9 mouse cellular contexts compared by ENCODE assay signal in the genomic region with DNA sequence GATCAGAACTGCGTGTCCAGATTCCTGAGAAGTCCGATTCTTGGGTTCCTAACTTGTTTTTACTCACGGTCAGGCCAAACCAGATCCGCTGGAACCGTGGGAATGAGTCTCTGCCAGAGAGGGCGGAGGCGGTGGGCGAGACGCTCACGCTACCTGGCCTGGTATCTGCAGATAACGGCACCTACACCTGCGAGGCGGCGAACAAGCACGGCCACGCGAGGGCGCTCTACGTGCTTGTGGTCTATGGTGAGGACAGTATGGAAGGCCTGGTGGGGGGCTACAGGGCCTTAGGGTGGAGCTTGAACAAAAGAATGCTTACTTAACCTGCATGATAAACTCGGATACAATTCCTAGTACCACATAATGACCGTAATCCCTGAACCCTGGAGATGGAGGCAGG. TPM values are rescaled to one million over a fixed set of nuclear protein-coding genes. Genes with fewer than 3 reads are reported as not detected.
DNase-seq lines count a peak whose midpoint lies in the region; ATAC-seq and TF ChIP-seq lines count a peak whose summit lies in the region.
"Had no signal": no experiment of that assay in that cellular context is flagged by ENCODE, and none has a peak within 500 bp of the region (broad histone marks: within the 10 kb centered on the region; RNA-seq: fewer than 3 reads in every experiment).

No protein-coding gene starts in this region.

- H3K4me2 ChIP-seq in forebrain, embryonic 12.5 days, result no peak overlapping the region

- H3K36me3 ChIP-seq in forebrain, embryonic 12.5 days (replicated peaks), result peaks cover 53% of the 10 kb centered on the region

- ATAC-seq in megakaryocyte progenitor cell, adult 5-6 weeks (replicated peaks; ENCODE audit: poor library complexity), result 0 out of 2 replicates have a peak, but pooled peaks have one; percentile 30
- ATAC-seq in forebrain, embryonic 12.5 days (ENCODE audit: low FRiP score), result no peak

- peak; percentile 57; the same call in 1 of the 2 replicates for TF ChIP-seq CTCF in bone marrow, adult 2 months (IDR thresholded peaks at IDR 0.05; ENCODE audit: control insufficient read depth, insufficient read depth, low read length)

- intact Hi-C loops in heart, postnatal 14 days (cut with DNase I), result no loop called here

- H3K9ac ChIP-seq in forebrain, embryonic 12.5 days, result no peak overlapping the region

- peaks cover 33% of the 10 kb centered on the region for H3K27me3 ChIP-seq in forebrain, embryonic 12.5 days

- no peak for TF ChIP-seq POLR2A in bone marrow, adult 2 months (IDR thresholded peaks at IDR 0.05; ENCODE audit: borderline replicate concordance, control insufficient read depth, low read depth, low read length)

- no peaks in the 10 kb centered on the region for H3K4me1 ChIP-seq in bone marrow, adult 2 months (ENCODE audit: control insufficient read depth, insufficient read depth, low read length)
- peaks cover 42% of the 10 kb centered on the region for H3K4me1 ChIP-seq in forebrain, embryonic 12.5 days

- peaks cover 5% of the 10 kb centered on the region; the same call in 1 of the 2 replicates for H3K9me3 ChIP-seq in forebrain, embryonic 12.5 days

- DNase-seq in heart, postnatal 14 days, result peak; percentile 24 to 37
- no peak for DNase-seq in heart, adult 11 months
- peak; percentile 68 for DNase-seq in A20 (ENCODE audit: low read depth, low spot score)
- DNase-seq in ovary, postnatal 14 days (ENCODE audit: low spot score), result no peak
- DNase-seq in layer of hippocampus, adult 18-20 months (ENCODE audit: low spot score in 2 of 2), result no peak

- no peak overlapping the region for H3K4me3 ChIP-seq in bone marrow, adult 2 months (replicated peaks; ENCODE audit: control insufficient read depth, low read depth, low read length)
- no peak overlapping the region for H3K4me3 ChIP-seq in forebrain, embryonic 12.5 days (replicated peaks)

- H3K27ac ChIP-seq in bone marrow, adult 2 months (ENCODE audit: control insufficient read depth, insufficient read depth, low read depth, low read length, poor library complexity), result no peak overlapping the region
- no peak overlapping the region for H3K27ac ChIP-seq in forebrain, embryonic 12.5 days

- WGBS in bone marrow, adult 2 months, result 48% methylated on average over 21 of the region's 21 CpGs
- 52% methylated on average over 21 of the region's 21 CpGs for WGBS in forebrain, embryonic 12.5 days

RNA-seq across cellular contexts. Expression of a gene that starts 5.3 kb away (rescaled TPM):
- 10 to 100 TPM; 13.8 to 14.7 TPM for total RNA-seq in heart, postnatal 14 days (2021)
- polyA plus RNA-seq in bone marrow, adult 2 months (2011; ENCODE audit: insufficient read depth, insufficient read length, low replicate concordance, missing spikeins), result 2.5 and 3.1 TPM in 2 replicates
- total RNA-seq in megakaryocyte progenitor cell, adult 5-6 weeks (2015), result 2.0 and 2.2 TPM in 2 replicates
- 1.3 and 3.6 TPM in 2 replicates for total RNA-seq in megakaryocyte progenitor cell, adult 5-6 weeks (2017)
- 10 to 100 TPM; 40.0 to 45.4 TPM for total RNA-seq in layer of hippocampus, adult 18-20 months (2021)
- polyA plus RNA-seq in forebrain, embryonic 12.5 days (2016; fragmentation: Nextera tagmentation; extraction: Ambion mirVana), result 170 and 182 TPM in 2 replicates

RNA-seq across cellular contexts. Expression of a gene that starts 10.8 kb away (rescaled TPM):
- not detected for total RNA-seq in heart, postnatal 14 days (2021)
- not detected in 2 replicates for polyA plus RNA-seq in bone marrow, adult 2 months (2011; ENCODE audit: insufficient read depth, insufficient read length, low replicate concordance, missing spikeins)
- total RNA-seq in megakaryocyte progenitor cell, adult 5-6 weeks (2015), result not detected in 2 replicates
- not detected in 2 replicates for total RNA-seq in megakaryocyte progenitor cell, adult 5-6 weeks (2017)
- not detected for total RNA-seq in layer of hippocampus, adult 18-20 months (2021)
- polyA plus RNA-seq in forebrain, embryonic 12.5 days (2016; fragmentation: Nextera tagmentation; extraction: Ambion mirVana), result 1.6 and 1.7 TPM in 2 replicates
- total RNA-seq: heart, adult 18-20 months had no signal

RNA-seq across cellular contexts. Expression of a gene that starts 19.7 kb away (rescaled TPM):
- 10 to 100 TPM; 14.3 to 14.7 TPM for total RNA-seq in heart, postnatal 14 days (2021)
- 1.4 TPM in 1 of 2 replicates, not detected in the other for polyA plus RNA-seq in bone marrow, adult 2 months (2011; ENCODE audit: insufficient read depth, insufficient read length, low replicate concordance, missing spikeins)
- not detected in 2 replicates for total RNA-seq in megakaryocyte progenitor cell, adult 5-6 weeks (2015)
- not detected in 2 replicates for total RNA-seq in megakaryocyte progenitor cell, adult 5-6 weeks (2017)
- 100 to 1,000 TPM; 136 to 141 TPM for total RNA-seq in layer of hippocampus, adult 18-20 months (2021)
- polyA plus RNA-seq in forebrain, embryonic 12.5 days (2016; fragmentation: Nextera tagmentation; extraction: Ambion mirVana), result 32.1 and 38.3 TPM in 2 replicates

RNA-seq across cellular contexts. Expression of a gene that starts 29.0 kb away (rescaled TPM):
- 10 to 100 TPM; 18.2 to 19.5 TPM for total RNA-seq in heart, postnatal 14 days (2021)
- 2.9 and 3.4 TPM in 2 replicates for polyA plus RNA-seq in bone marrow, adult 2 months (2011; ENCODE audit: insufficient read depth, insufficient read length, low replicate concordance, missing spikeins)
- total RNA-seq in megakaryocyte progenitor cell, adult 5-6 weeks (2015), result 3.2 and 4.4 TPM in 2 replicates
- 4.7 and 5.3 TPM in 2 replicates for total RNA-seq in megakaryocyte progenitor cell, adult 5-6 weeks (2017)
- 10 to 100 TPM; 62.1 to 63.3 TPM for total RNA-seq in layer of hippocampus, adult 18-20 months (2021)
- 24.7 and 25.2 TPM in 2 replicates for polyA plus RNA-seq in forebrain, embryonic 12.5 days (2016; fragmentation: Nextera tagmentation; extraction: Ambion mirVana)

RNA-seq across cellular contexts. Expression of a gene that starts 39.2 kb away (rescaled TPM):
- total RNA-seq in heart, postnatal 14 days (2021), result 1 to 10 TPM; 3.5 to 4.0 TPM
- 31.6 and 85.4 TPM in 2 replicates for polyA plus RNA-seq in bone marrow, adult 2 months (2011; ENCODE audit: insufficient read depth, insufficient read length, low replicate concordance, missing spikeins)
- total RNA-seq in megakaryocyte progenitor cell, adult 5-6 weeks (2015), result 17.9 and 21.2 TPM in 2 replicates
- total RNA-seq in megakaryocyte progenitor cell, adult 5-6 weeks (2017), result 20.5 and 27.6 TPM in 2 replicates
- total RNA-seq in layer of hippocampus, adult 18-20 months (2021), result under 1 TPM; 0.54 to 0.91 TPM
- 1.0 and 1.2 TPM in 2 replicates for polyA plus RNA-seq in forebrain, embryonic 12.5 days (2016; fragmentation: Nextera tagmentation; extraction: Ambion mirVana)

Comparison
In these comparisons a context has a peak if more than half of its experiments do, and no peak if none do; other contexts are left out.
1. DNase-seq: peak in heart, postnatal 14 days (2 of 2) and A20 (single experiment); none in heart, adult 11 months (single experiment), ovary, postnatal 14 days (single experiment) and layer of hippocampus, adult 18-20 months (0 of 2).
2. RNA of a gene that starts 19.7 kb away (total RNA-seq): 136 to 141 TPM in layer of hippocampus, adult 18-20 months and 14.3 to 14.7 TPM in heart, postnatal 14 days; not detected in megakaryocyte progenitor cell, adult 5-6 weeks; every median in the first group is over 10 times any median in the second.